Mouse (Mus musculus) liver, embryonic 13.5 days (tissue): Measurements from ENCODE around the gene Ppt2. TPM values are rescaled to one million over a fixed set of nuclear protein-coding genes. Genes with fewer than 3 reads are reported as not detected.
A peak's percentile ranks its signal among the peaks of the same experiment; 100 is the strongest.

ENCODE experiments used
- ATAC-seq: fragments of 200-750 bp; cut with Nextera tagmentation; 2 replicates; pipeline ENCODE4 v1.8.0; 2017; ENCODE audit warnings: low read depth, mild to moderate bottlenecking, moderate number of reproducible peaks, moderate library complexity
- DNase-seq: peaks from one replicate; pipeline ENCODE4 v3.0.0; 2022
- H3K27ac ChIP-seq: fragments of 300-500 bp; sonication (generic); 2 replicates; pipeline ENCODE4 v1.5.1; 2015; ENCODE audit warnings: moderate library complexity, mild to moderate bottlenecking, inconsistent platforms
- H3K27me3 ChIP-seq: fragments of 300-500 bp; sonication (generic); 2 replicates; pipeline ENCODE4 v1.6.1; 2015; ENCODE audit warnings: mild to moderate bottlenecking, inconsistent platforms
- H3K36me3 ChIP-seq: fragments of 300-500 bp; sonication (generic); 2 replicates; pipeline ENCODE4 v1.6.1; 2015; ENCODE audit warnings: mild to moderate bottlenecking, inconsistent platforms
- H3K4me1 ChIP-seq: fragments of 300-500 bp; sonication (generic); replicated peaks from 2 replicates; pipeline ENCODE4 v1.6.1; 2015; ENCODE audit warnings: inconsistent platforms
- H3K4me2 ChIP-seq: fragments of 300-500 bp; sonication (generic); 2 replicates; pipeline ENCODE4 v1.6.1; 2015; ENCODE audit warnings: inconsistent platforms, mild to moderate bottlenecking, moderate library complexity
- H3K4me3 ChIP-seq: fragments of 300-500 bp; sonication (generic); replicated peaks from 2 replicates; pipeline ENCODE4 v1.5.1; 2015; ENCODE audit warnings: mild to moderate bottlenecking, inconsistent platforms
- H3K9ac ChIP-seq: fragments of 300-500 bp; sonication (generic); 2 replicates; pipeline ENCODE4 v1.6.1; 2015; ENCODE audit warnings: mild to moderate bottlenecking, inconsistent platforms
- H3K9me3 ChIP-seq: fragments of 300-500 bp; sonication (generic); replicated peaks from 2 replicates; pipeline ENCODE4 v1.6.1; 2016; ENCODE audit warnings: inconsistent platforms
- WGBS: fragments of 180-500 bp; shearing (Covaris S2); methylation state at CpG from one replicate; pipeline ENCODE4 v1.1.7; 2015; ENCODE audit not compliant: insufficient replicate concordance; 5-methylcytosine and 5-hydroxymethylcytosine counted together
- polyA plus RNA-seq: library from polyadenylated mRNA; unstranded; fragments of >200 nt; fragmentation: Nextera tagmentation; extraction: Ambion mirVana; gene quantifications from 2 replicates; pipeline ENCODE4 v1.2.1, GENCODE M21; 2015

Gene Ppt2
- polyA plus RNA-seq, 1 experiment from 2014 or later = 10.4 TPM

DNA sequence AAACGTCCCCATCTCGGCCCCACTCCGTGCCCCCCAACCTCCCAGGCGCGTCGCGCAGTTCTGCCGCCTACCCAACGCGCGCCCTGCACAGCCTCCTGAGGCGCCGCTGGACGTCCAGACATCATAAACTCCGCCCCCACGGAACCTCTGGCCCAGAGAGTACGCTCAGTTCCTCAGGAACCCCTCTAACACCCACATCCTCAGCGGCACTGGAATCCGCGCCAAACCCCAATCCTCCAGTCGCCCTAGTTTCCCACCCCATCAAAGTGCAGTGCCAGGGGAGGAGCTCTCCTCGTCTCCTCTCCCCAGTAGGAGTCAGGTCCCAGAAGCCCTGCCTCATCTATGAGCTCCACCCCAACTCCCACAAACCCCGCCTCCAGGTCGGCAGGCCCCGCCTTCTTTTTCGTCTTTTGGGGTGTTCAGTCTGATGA, 4.0 kb upstream of the Ppt2 start:
- Histone ChIP-seq H3K4me2 (peak overlapping the region; percentile 58), H3K27me3 (peaks cover 73% of the 10 kb centered on the region), H3K9ac (no peak overlapping the region), H3K4me3 (peak overlapping the region; percentile 38), H3K9me3 (no peaks in the 10 kb centered on the region), H3K27ac (no peak overlapping the region), H3K4me1 (peaks cover 52% of the 10 kb centered on the region), H3K36me3 (no peaks in the 10 kb centered on the region)
- ATAC-seq (peak; percentile 41; the same call in 1 of the 2 replicates), DNase-seq (peak; percentile 63)
- 1% methylated on average over 26 of the region's 26 CpGs for WGBS

- Histone ChIP-seq H3K4me3 (peak overlapping the region; percentile 38), H3K4me1 (peaks cover 54% of the 10 kb centered on the region), H3K36me3 (no peaks in the 10 kb centered on the region), H3K27me3 (peaks cover 73% of the 10 kb centered on the region), H3K4me2 (peak overlapping the region; percentile 58), H3K9ac (no peak overlapping the region), H3K9me3 (no peaks in the 10 kb centered on the region), H3K27ac (no peak overlapping the region)
- WGBS = 10% methylated on average over 12 of the region's 12 CpGs
- DNase-seq (no peak), ATAC-seq (no peak)
Observed at GRCm38 (mm10) chr17:34631647-34632046, 3.3 kb upstream of the Ppt2 start.

DNA sequence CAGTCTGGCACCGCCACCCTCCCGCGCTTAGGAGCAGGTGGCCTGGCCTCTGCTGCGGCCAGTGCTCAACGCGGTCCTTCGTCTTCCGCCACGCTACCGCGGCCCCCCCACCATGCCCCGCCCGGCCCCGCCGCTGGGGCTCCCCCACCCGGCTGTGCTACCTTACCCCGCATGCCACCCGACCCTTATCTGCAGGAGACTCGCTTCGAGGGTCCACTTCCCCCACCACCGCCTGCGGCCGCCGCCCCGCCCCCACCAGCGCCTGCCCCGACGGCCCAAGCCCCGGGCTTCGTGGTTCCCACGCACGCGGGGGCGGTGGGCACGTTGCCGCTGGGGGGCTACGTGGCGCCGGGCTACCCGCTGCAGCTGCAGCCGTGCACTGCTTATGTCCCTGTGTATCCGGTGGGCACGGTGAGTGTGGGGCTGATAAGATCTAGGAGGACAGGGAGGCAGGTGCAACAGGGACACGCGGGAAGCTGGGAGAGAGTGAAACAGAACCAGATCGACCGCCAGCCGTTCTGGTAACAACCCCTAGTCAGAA, 2.5 kb upstream of the Ppt2 start:
- ATAC-seq (no peak), DNase-seq (no peak)
- WGBS = 3% methylated on average over 48 of the region's 48 CpGs
- Histone ChIP-seq H3K36me3 (no peaks in the 10 kb centered on the region), H3K4me1 (peaks cover 62% of the 10 kb centered on the region), H3K9ac (peak overlapping the region; percentile 23; the same call in 1 of the 2 replicates), H3K27me3 (peaks cover 73% of the 10 kb centered on the region), H3K9me3 (no peaks in the 10 kb centered on the region), H3K4me3 (peak overlapping the region; percentile 30), H3K4me2 (peak overlapping the region; percentile 50), H3K27ac (no peak overlapping the region)

DNA sequence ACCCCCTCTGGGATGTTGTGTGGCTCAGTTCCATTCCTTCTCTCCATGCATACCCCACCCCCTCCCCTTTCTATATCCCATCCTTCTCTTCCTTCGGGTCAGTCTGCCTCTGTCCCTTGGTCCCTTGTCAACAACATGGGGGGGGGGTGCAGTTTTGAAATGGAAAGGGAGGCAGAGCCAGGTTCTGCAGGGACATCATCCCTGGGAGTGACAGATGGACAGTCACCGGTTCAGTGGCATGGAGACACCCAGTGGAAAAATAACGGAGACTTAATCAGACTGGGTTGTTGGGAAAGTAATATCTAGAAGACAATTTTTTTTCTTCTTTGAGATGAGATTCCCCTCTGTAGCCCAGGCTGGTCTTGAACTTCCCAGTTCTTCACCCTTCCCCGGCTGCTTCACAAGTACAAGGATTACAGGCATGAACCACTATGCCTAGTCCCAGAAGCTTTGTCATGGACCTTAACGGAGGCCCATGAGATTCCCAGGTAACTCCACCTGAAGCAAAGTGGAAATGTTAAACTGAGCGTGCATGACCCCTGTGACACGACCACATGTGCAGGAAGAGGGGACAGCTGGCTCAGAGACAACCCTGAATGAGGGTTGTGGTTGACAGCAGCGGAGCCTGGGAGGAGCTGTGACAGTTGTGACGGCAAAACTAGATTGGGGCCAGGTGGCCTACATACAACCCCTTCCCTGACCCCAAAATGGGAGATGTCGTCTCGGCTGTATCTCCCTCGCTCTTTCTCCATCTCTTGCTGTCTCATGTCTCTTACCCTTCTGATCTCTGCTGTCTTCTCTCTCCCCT, 1.7 kb upstream of the Ppt2 start:
- H3K36me3 ChIP-seq = peaks cover 6% of the 10 kb centered on the region; the same call in 1 of the 2 replicates
- ATAC-seq (no peak), DNase-seq (no peak)
- H3K27me3 ChIP-seq = peaks cover 73% of the 10 kb centered on the region
- no peak overlapping the region for H3K27ac ChIP-seq
- H3K4me3 ChIP-seq = peak overlapping the region; percentile 30; the same call in 1 of the 2 replicates
- peaks cover 69% of the 10 kb centered on the region for H3K4me1 ChIP-seq
- no peak overlapping the region for H3K9ac ChIP-seq
- WGBS = 10% methylated on average over 12 of the region's 12 CpGs
- H3K4me2 ChIP-seq = no peak overlapping the region
- no peaks in the 10 kb centered on the region for H3K9me3 ChIP-seq

DNA sequence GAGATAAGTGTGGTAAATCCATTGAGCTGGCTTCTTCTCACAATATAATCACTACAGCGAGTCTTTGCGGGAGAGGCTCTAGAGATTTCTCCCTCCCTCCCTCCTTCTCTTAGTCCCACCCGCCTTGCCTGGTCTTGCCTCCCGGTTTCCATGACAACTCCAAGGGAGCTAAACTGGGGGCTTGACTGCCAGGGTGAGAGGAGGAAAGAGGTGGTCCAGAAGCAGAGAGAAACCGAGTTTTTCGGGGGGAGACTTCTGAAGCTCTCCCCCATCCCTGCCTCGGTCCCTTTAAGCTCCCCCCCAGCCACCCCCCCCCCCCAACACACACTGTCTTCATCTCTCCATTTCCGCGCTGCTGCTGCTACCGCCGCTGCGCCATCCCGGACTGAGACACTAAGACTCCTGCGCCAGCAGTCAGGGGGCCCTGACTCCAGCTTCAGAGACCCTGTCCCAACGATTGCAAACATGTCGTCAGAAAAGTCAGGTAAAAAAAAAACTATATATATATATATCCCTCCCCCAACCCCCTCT, 976 bp upstream of the Ppt2 start, which contains the start of gene Prrt1:
Gene Prrt1, plus strand, starts transcription at position 313 of the 531 bp plus-strand sequence.
- Histone ChIP-seq H3K9ac (no peak within 1 kb of the TSS), H3K4me1 (peaks cover 69% of the 10 kb centered on the region), H3K27me3 (peaks cover 69% of the 10 kb centered on the region)

DNA sequence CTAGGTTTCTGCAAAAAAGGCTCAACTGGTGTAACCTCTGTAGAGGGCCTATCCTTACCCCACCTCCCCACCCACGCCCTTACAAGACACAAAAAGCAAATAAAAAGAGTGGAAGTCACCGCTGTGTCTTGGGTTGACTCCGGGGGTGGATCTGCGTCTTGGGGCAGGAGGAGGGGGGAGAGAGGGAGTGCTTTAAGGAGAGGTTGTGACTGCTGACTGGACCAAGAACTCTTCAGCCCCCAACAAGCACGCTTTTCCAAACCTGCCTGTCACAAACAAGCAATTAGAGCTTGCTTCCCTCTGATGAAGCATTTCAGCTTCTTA, 296 bp upstream of the Ppt2 start:
- ATAC-seq (no peak), DNase-seq (no peak)
- H3K4me3 ChIP-seq = peak overlapping the region; percentile 70; the same call in 1 of the 2 replicates
- 43% methylated on average over 5 of the region's 5 CpGs for WGBS
- H3K4me1 ChIP-seq = peaks cover 69% of the 10 kb centered on the region
- H3K27me3 ChIP-seq = peaks cover 62% of the 10 kb centered on the region
- no peaks in the 10 kb centered on the region for H3K9me3 ChIP-seq
- no peak overlapping the region for H3K9ac ChIP-seq
- H3K36me3 ChIP-seq = peaks cover 10% of the 10 kb centered on the region
- peak overlapping the region; percentile 91 for H3K4me2 ChIP-seq
- H3K27ac ChIP-seq = no peak overlapping the region

More for the DNA sequence above, 976 bp upstream of the Ppt2 start, which contains the start of gene Prrt1:
- H3K27ac ChIP-seq = no peak within 1 kb of the TSS
- 7% methylated on average over 16 of the region's 16 CpGs for WGBS
- ATAC-seq (no peak), DNase-seq (no peak)
- no peaks in the 10 kb centered on the region for H3K9me3 ChIP-seq
- H3K4me2 ChIP-seq = peak within 1 kb of the TSS; percentile 91
- H3K4me3 ChIP-seq = peak within 1 kb of the TSS; percentile 70
- H3K36me3 ChIP-seq = peaks cover 6% of the 10 kb centered on the region; the same call in 1 of the 2 replicates

- ATAC-seq (peak; percentile 67), DNase-seq (peak; percentile 65)
- Histone ChIP-seq H3K4me3 (peak overlapping the region; percentile 70), H3K4me2 (peak overlapping the region; percentile 91), H3K27me3 (peaks cover 49% of the 10 kb centered on the region), H3K27ac (peak overlapping the region; percentile 70), H3K9ac (peak overlapping the region; percentile 80), H3K9me3 (no peaks in the 10 kb centered on the region), H3K4me1 (peaks cover 69% of the 10 kb centered on the region), H3K36me3 (peaks cover 21% of the 10 kb centered on the region)
- WGBS = under 1% methylated on average over 45 of the region's 45 CpGs
Observed at GRCm38 (mm10) chr17:34627093-34627942, 992 bp downstream of the Ppt2 start.

- H3K4me1 ChIP-seq = peaks cover 69% of the 10 kb centered on the region
- DNase-seq (no peak), ATAC-seq (peak; percentile 27)
- H3K9ac ChIP-seq = peak overlapping the region; percentile 80
- peak overlapping the region; percentile 70 for H3K27ac ChIP-seq
- H3K4me2 ChIP-seq = peak overlapping the region; percentile 91
- 1% methylated on average over 18 of the region's 18 CpGs for WGBS
- H3K9me3 ChIP-seq = no peaks in the 10 kb centered on the region
- H3K4me3 ChIP-seq = peak overlapping the region; percentile 70
- H3K36me3 ChIP-seq = peaks cover 22% of the 10 kb centered on the region
- peaks cover 43% of the 10 kb centered on the region for H3K27me3 ChIP-seq
Observed at GRCm38 (mm10) chr17:34626773-34627092, 1.6 kb downstream of the Ppt2 start.

- 49% methylated on average over 16 of the region's 16 CpGs for WGBS
- peak overlapping the region; percentile 70 for H3K27ac ChIP-seq
Observed at GRCm38 (mm10) chr17:34626062-34626772, 2.1 kb downstream of the Ppt2 start.

GRCm38 (mm10) chr17:34624981-34625380, 3.3 kb downstream of the Ppt2 start:
- no peak overlapping the region for H3K4me3 ChIP-seq
- peaks cover 22% of the 10 kb centered on the region for H3K36me3 ChIP-seq
- WGBS = 82% methylated on average over 3 of the region's 3 CpGs
- ATAC-seq (no peak), DNase-seq (no peak)
- H3K27ac ChIP-seq = no peak overlapping the region
- H3K4me2 ChIP-seq = no peak overlapping the region
- H3K9ac ChIP-seq = no peak overlapping the region
- H3K9me3 ChIP-seq = no peaks in the 10 kb centered on the region
- peaks cover 53% of the 10 kb centered on the region for H3K4me1 ChIP-seq
- peaks cover 26% of the 10 kb centered on the region for H3K27me3 ChIP-seq

More at GRCm38 (mm10) chr17:34626062-34626772, 2.1 kb downstream of the Ppt2 start:
- ATAC-seq = no peak
- Histone ChIP-seq H3K36me3 (peaks cover 22% of the 10 kb centered on the region), H3K27me3 (peaks cover 38% of the 10 kb centered on the region), H3K4me1 (peaks cover 65% of the 10 kb centered on the region), H3K4me2 (peak overlapping the region; percentile 91), H3K9me3 (no peaks in the 10 kb centered on the region), H3K9ac (peak overlapping the region; percentile 80), H3K4me3 (peak overlapping the region; percentile 70)
- DNase-seq = no peak
